In genomic region chr11:12232041-12232742, GRCm38 (mm10) we compare ENCODE assay signal across 8 mouse cellular contexts.
DNase-seq lines count a peak whose midpoint lies in the region; ATAC-seq and TF ChIP-seq lines count a peak whose summit lies in the region.

No protein-coding gene starts in this region.

- no peak overlapping the region for H3K4me2 ChIP-seq in hindbrain, embryonic 15.5 days
- H3K4me2 ChIP-seq in hindbrain, embryonic 12.5 days (replicated peaks): no peak overlapping the region
- H3K4me2 ChIP-seq in lung, postnatal 0 days (replicated peaks; ENCODE audit: low read depth, low read length): 0 out of 2 replicates have a peak overlapping the region, but pooled peaks have one; percentile 9

- peak overlapping the region; percentile 61 for H3K27ac ChIP-seq in hindbrain, embryonic 15.5 days (replicated peaks)
- no peak overlapping the region for H3K27ac ChIP-seq in hindbrain, embryonic 12.5 days
- peak overlapping the region; percentile 43 for H3K27ac ChIP-seq in lung, postnatal 0 days (ENCODE audit: low read length)

- 0 out of 2 replicates have a peak, but pooled peaks cover 4% of the 10 kb centered on the region for H3K36me3 ChIP-seq in hindbrain, embryonic 15.5 days
- no peaks in the 10 kb centered on the region for H3K36me3 ChIP-seq in hindbrain, embryonic 12.5 days
- H3K36me3 ChIP-seq in lung, postnatal 0 days (ENCODE audit: insufficient read depth, low read length): no peaks in the 10 kb centered on the region

- TF ChIP-seq EP300 in lung, postnatal 0 days (IDR thresholded peaks at IDR 0.05): no peak

- no peaks in the 10 kb centered on the region for H3K9me3 ChIP-seq in hindbrain, embryonic 15.5 days
- no peaks in the 10 kb centered on the region for H3K9me3 ChIP-seq in hindbrain, embryonic 12.5 days (replicated peaks)
- no peaks in the 10 kb centered on the region for H3K9me3 ChIP-seq in lung, postnatal 0 days (ENCODE audit: low read length)

- DNase-seq in fat pad, adult 2 months (ENCODE audit: extremely low read depth, low read depth, low spot score): peak; percentile 28
- DNase-seq in large intestine, adult 2 months (ENCODE audit: low read depth, low spot score): peak; percentile 31
- DNase-seq in lung, postnatal 0 days (ENCODE audit: low spot score): peak; percentile 84
- no peak for DNase-seq in spleen, adult 18-20 months

- peak; percentile 59 for ATAC-seq in hindbrain, embryonic 15.5 days (ENCODE audit: low FRiP score, low read depth)
- no peak for ATAC-seq in hindbrain, embryonic 12.5 days (ENCODE audit: low FRiP score)
- ATAC-seq in lung, postnatal 0 days: peak; percentile 77
- ATAC-seq in megakaryocyte-erythroid progenitor cell, adult 5-6 weeks (replicated peaks; ENCODE audit: low FRiP score, low TSS enrichment, poor library complexity, severe bottlenecking): no peak
- ATAC-seq in megakaryocyte, adult 5-6 weeks (ENCODE audit: poor library complexity, severe bottlenecking): no peak

- no peak overlapping the region for H3K4me3 ChIP-seq in hindbrain, embryonic 15.5 days
- no peak overlapping the region for H3K4me3 ChIP-seq in hindbrain, embryonic 12.5 days
- no peak overlapping the region for H3K4me3 ChIP-seq in lung, postnatal 0 days (ENCODE audit: low read depth, low read length)

- H3K27me3 ChIP-seq in hindbrain, embryonic 15.5 days: 0 out of 2 replicates have a peak, but pooled peaks cover 2% of the 10 kb centered on the region
- H3K27me3 ChIP-seq in hindbrain, embryonic 12.5 days: no peaks in the 10 kb centered on the region
- H3K27me3 ChIP-seq in lung, postnatal 0 days (replicated peaks; ENCODE audit: insufficient read depth, low read length): 0 out of 2 replicates have a peak, but pooled peaks cover 3% of the 10 kb centered on the region

- WGBS in hindbrain, embryonic 15.5 days: 70% methylated on average over 10 of the region's 10 CpGs
- 87% methylated on average over 10 of the region's 10 CpGs for WGBS in hindbrain, embryonic 12.5 days
- 42% methylated on average over 10 of the region's 10 CpGs for WGBS in large intestine, adult 2 months
- 47% methylated on average over 10 of the region's 10 CpGs for WGBS in lung, postnatal 0 days

- TF ChIP-seq CTCF in lung, postnatal 0 days (IDR thresholded peaks at IDR 0.05): no peak; the same call in 1 of the 2 replicates

- peaks cover 25% of the 10 kb centered on the region for H3K4me1 ChIP-seq in hindbrain, embryonic 15.5 days (replicated peaks)
- H3K4me1 ChIP-seq in hindbrain, embryonic 12.5 days: no peaks in the 10 kb centered on the region
- H3K4me1 ChIP-seq in lung, postnatal 0 days (ENCODE audit: insufficient read depth, low read depth, low read length): 0 out of 2 replicates have a peak, but pooled peaks cover 4% of the 10 kb centered on the region

- H3K9ac ChIP-seq in hindbrain, embryonic 15.5 days: no peak overlapping the region
- H3K9ac ChIP-seq in hindbrain, embryonic 12.5 days: no peak overlapping the region
- no peak overlapping the region for H3K9ac ChIP-seq in lung, postnatal 0 days (replicated peaks; ENCODE audit: low read depth)

Comparison
In these comparisons a context has a peak if more than half of its experiments do, and no peak if none do; other contexts are left out.
1. ATAC-seq: peak in hindbrain, embryonic 15.5 days (single experiment) and lung, postnatal 0 days (single experiment); none in hindbrain, embryonic 12.5 days (single experiment), megakaryocyte-erythroid progenitor cell, adult 5-6 weeks (single experiment) and megakaryocyte, adult 5-6 weeks (single experiment).
2. DNase-seq: peak in fat pad, adult 2 months (single experiment), large intestine, adult 2 months (single experiment) and lung, postnatal 0 days (single experiment); none in spleen, adult 18-20 months (0 of 2).